Mouse (Mus musculus): ENCODE measurements at regions not wholly inside any gene's neighbourhood (a gene's known extent, or its start where the extent isn't known, plus 50 kb on each side); places are given as distances from the start of the nearest gene placed in this dataset.

GRCm38 (mm10) chr2:103153261-103153660, 79.8 kb downstream of the Apip start:
- TF ChIP-seq POLR2A (IDR thresholded peaks at IDR 0.05; ENCODE audit: borderline replicate concordance, extremely low read depth, insufficient read depth, insufficient read length, poor library complexity, severe bottlenecking) (no peak), CTCF (IDR thresholded peaks at IDR 0.05; ENCODE audit: borderline replicate concordance, extremely low read depth, insufficient read depth, insufficient read length) (no peak)
